Mouse (Mus musculus): ENCODE results near the gene Supt3. TPM values are rescaled to one million over a fixed set of nuclear protein-coding genes. Genes with fewer than 3 reads are reported as not detected.

Supt3 gene
- total and polyA plus RNA-seq, 2 experiments from 2014 or later = 3.2 to 24.5 TPM

- TF ChIP-seq CTCF (IDR thresholded peaks at IDR 0.05; ENCODE audit: low read depth) = no peak
- Histone ChIP-seq H3K4me1 (ENCODE audit: insufficient read depth) (no peaks in the 10 kb centered on the region), H3K27ac (ENCODE audit: low read depth, low read length) (no peak overlapping the region), H3K9ac (no peak overlapping the region), H3K4me2 (ENCODE audit: low read depth) (no peak overlapping the region), H3K27me3 (ENCODE audit: insufficient read depth, low read length) (no peaks in the 10 kb centered on the region), H3K4me3 (ENCODE audit: low read depth, low read length) (no peak overlapping the region), H3K9me3 (ENCODE audit: low read length) (no peaks in the 10 kb centered on the region), H3K36me3 (ENCODE audit: insufficient read depth) (no peaks in the 10 kb centered on the region)
- DNase-seq (no peak), ATAC-seq (no peak)
- WGBS = 86% methylated on average over 6 of the region's 6 CpGs
Measured at GRCm38 (mm10) chr17:45160651-45161050, 383.7 kb downstream of the Supt3 start.

- WGBS = 22% methylated on average over 4 of the region's 4 CpGs
- no peak overlapping the region for H3K4me3 ChIP-seq (ENCODE audit: low read depth, low read length)
- H3K27me3 ChIP-seq (ENCODE audit: insufficient read depth, low read length) = no peaks in the 10 kb centered on the region
- no peak overlapping the region for H3K9ac ChIP-seq
- no peaks in the 10 kb centered on the region for H3K36me3 ChIP-seq (ENCODE audit: insufficient read depth)
- no peak for ATAC-seq
- no peak overlapping the region for H3K27ac ChIP-seq (ENCODE audit: low read depth, low read length)
- TF ChIP-seq CTCF (IDR thresholded peaks at IDR 0.05; ENCODE audit: low read depth) = no peak
- H3K9me3 ChIP-seq (ENCODE audit: low read length) = no peaks in the 10 kb centered on the region
- H3K4me2 ChIP-seq (ENCODE audit: low read depth) = no peak overlapping the region
- no peaks in the 10 kb centered on the region for H3K4me1 ChIP-seq (ENCODE audit: insufficient read depth)
- no peak for DNase-seq
Measured at GRCm38 (mm10) chr17:45165741-45166140, 388.8 kb downstream of the Supt3 start.

Other genes starting within 250 kb of the Supt3 start
- gene Runx2, start 37.6 kb downstream of the Supt3 start, total RNA-seq (2014; rRNA removed) = 0.85 and 5.7 TPM in 2 replicates
- 0.77 and 0.86 TPM in 2 replicates for gene Runx2, start 37.6 kb downstream of the Supt3 start, polyA plus RNA-seq (2015; fragmentation: Nextera tagmentation; extraction: Ambion mirVana)

Data from forebrain, postnatal 0 days (tissue).